Mouse (Mus musculus) CH12.LX (cell line): ENCODE measurements at regions not wholly inside any gene's neighbourhood (a gene's known extent, or its start where the extent isn't known, plus 50 kb on each side); places are given as distances from the start of the nearest gene placed in this dataset.

ENCODE experiments used
- CHD1 ChIP-seq: IDR thresholded peaks from 2 replicates; pipeline ENCODE4 v1.6.1; 2012; ENCODE audit warnings: low read depth, low read length, improper control_type of control experiment, inconsistent platforms
- CHD2 ChIP-seq: IDR thresholded peaks from 2 replicates; pipeline ENCODE4 v1.6.1; 2011; ENCODE audit warnings: low read length, improper control_type of control experiment
- CTCF ChIP-seq, 2 experiments: IDR thresholded peaks in 1 of 2; conservative IDR thresholded peaks in 1 of 2; 2 replicates each; pipeline ENCODE4 v1.5.1; 2011 to 2012; ENCODE audit warnings: low read depth in 2 of 2, low read length in 2 of 2, improper control_type of control experiment in 1 of 2, inconsistent platforms in 1 of 2, mild to moderate bottlenecking in 1 of 2, moderate library complexity in 1 of 2
- ETS1 ChIP-seq: conservative IDR thresholded peaks from 2 replicates; pipeline ENCODE4 v1.6.1; 2012; ENCODE audit warnings: low read depth, mild to moderate bottlenecking, inconsistent platforms, low read length, improper control_type of control experiment, moderate library complexity
- POLR2AphosphoS2 ChIP-seq: IDR thresholded peaks from 2 replicates; pipeline ENCODE4 v1.6.1; 2011; ENCODE audit warnings: low read depth, low read length, improper control_type of control experiment
- SMC3 ChIP-seq: IDR thresholded peaks from 2 replicates; pipeline ENCODE4 v1.6.1; 2011; ENCODE audit warnings: low read depth, low read length, improper control_type of control experiment
- ZC3H11A ChIP-seq: IDR thresholded peaks from 2 replicates; pipeline ENCODE4 v1.6.1; 2012; ENCODE audit warnings: low read depth, mild to moderate bottlenecking, inconsistent platforms, low read length, improper control_type of control experiment
- ZKSCAN1 ChIP-seq: IDR thresholded peaks from 2 replicates; pipeline ENCODE4 v1.6.1; 2012; ENCODE audit warnings: low read depth, inconsistent platforms, low read length, improper control_type of control experiment, borderline replicate concordance
- ZNF384 ChIP-seq: IDR thresholded peaks from 2 replicates; pipeline ENCODE4 v1.6.1; 2012; ENCODE audit warnings: low read depth, low read length, improper control_type of control experiment, inconsistent platforms

DNA sequence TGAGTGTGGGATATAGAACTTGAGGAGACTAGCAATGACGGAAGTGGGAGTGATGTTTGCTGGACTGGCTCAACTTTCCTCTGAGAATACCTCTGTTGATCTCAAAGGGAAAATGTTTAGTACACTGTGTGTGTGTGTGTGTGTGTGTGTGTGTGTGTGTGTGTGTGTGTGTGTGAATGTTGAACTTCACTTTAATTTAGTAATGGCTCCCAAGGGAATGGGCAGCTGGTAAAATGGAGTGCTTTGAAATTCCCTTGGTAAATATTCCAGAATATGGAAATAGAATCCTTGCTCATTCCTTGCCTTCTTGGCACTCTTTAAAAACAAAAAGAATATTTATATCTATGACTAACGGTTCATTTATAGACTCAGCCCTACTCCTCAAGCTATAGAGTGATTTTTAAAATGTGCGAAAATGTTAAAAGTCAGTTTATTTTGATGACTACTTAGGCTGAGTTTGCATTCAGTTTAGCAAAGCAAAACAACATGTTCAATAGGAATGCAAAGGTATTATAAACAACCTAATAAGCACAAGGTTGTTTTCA lies 287.6 kb upstream of the Pitrm1 start:
- no peak for TF ChIP-seq CHD2
- no peak for TF ChIP-seq ZC3H11A
- TF ChIP-seq CHD1 = no peak
- no peak for TF ChIP-seq CTCF (conservative IDR thresholded peaks at IDR 0.05 in 1 of 2, IDR thresholded peaks at IDR 0.05 in 1 of 2; ENCODE audit: low read depth in 2 of 2, low read length in 2 of 2)
- TF ChIP-seq ETS1 = no peak
- no peak for TF ChIP-seq ZNF384
- TF ChIP-seq ZKSCAN1 = no peak
- no peak for TF ChIP-seq SMC3
- no peak for TF ChIP-seq POLR2AphosphoS2
